Mouse (Mus musculus): ENCODE measurements around the gene Hipk1.

- no peak for TF ChIP-seq CTCF (IDR thresholded peaks at IDR 0.05)
- no peak for TF ChIP-seq EP300 (IDR thresholded peaks at IDR 0.05)
Observed at GRCm38 (mm10) chr3:103779183-103779582, 12.2 kb downstream of the Hipk1 start.
